Mouse (Mus musculus) lung, postnatal 10 days (tissue): ENCODE data around the gene Apela.
"Not testable (repeated sequence)": the region's sequence is repeated elsewhere in the genome, so short reads cannot be mapped to it uniquely, and the experiment has no call there.

ENCODE experiments used
- DNase-seq: peaks from one replicate; pipeline ENCODE4 v3.0.0; 2021

Apela gene

GRCm38 (mm10) chr8:65018423-65018822 lies 18.7 kb downstream of the Apela start, which contains the start of the genes Trim61 and Trim60:
Gene Trim61 (minus strand): TSS chr8:65018523.
Gene Trim60 (minus strand): TSS chr8:65018584.
- no peak for DNase-seq

GRCm38 (mm10) chr8:65007616-65008015 lies 29.5 kb downstream of the Apela start:
- DNase-seq = not testable (repeated sequence)

DNA sequence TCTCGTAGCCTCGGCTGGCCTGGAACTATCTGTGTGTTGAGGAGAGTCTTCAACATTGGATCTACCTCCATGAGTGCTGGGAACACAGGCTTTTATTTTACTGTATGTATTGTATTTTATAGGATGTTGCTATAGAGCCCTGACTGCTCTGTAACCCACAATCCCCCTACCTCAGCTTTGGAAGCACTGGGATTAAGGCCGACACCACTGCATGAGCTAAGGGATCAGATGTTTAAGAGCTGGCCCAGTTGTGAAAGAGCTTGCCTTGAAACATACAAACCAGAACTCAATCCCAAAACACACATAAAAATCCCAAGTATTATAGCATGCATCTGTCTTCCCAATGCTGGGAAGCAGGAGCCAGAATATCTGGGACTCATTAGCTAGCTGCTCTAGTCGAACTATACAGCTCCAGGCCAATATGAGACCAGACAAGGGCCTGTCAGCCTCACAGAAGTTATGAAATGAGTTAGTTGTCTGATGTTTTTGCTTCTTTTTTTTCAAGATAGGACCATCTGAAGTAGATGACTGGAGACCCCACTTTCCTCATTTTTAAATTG lies 38.2 kb downstream of the Apela start:
- DNase-seq = no peak

DNA sequence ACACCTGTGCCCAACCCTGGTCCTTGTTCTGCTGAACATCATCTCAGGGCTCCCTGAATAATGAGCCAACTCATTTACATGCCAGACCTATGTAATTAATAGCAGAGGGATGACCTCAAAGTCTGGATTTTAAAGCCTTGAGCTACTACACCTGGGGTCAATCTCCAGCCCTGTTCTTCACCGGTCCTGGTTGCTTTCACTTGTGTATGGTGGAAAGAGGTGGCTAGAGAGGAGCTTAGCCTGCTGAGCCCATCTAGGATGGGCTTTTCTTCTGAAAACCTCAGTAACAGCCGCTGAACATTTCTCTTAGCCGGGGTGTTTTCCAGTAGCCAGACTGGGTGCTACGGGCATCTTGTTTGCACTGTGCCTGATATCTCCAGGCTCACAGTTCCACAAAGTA lies 49.4 kb downstream of the Apela start, which contains the start of gene Trim75:
Gene Trim75, minus strand, starts transcription at position 101 of the 400 bp plus-strand sequence.
- DNase-seq = no peak

GRCm38 (mm10) chr8:64983150-64983897 lies 53.8 kb downstream of the Apela start:
- no peak for DNase-seq
